Mouse (Mus musculus): Measurements from ENCODE around the gene Man1c1. TPM values are rescaled to one million over a fixed set of nuclear protein-coding genes. Genes with fewer than 3 reads are reported as not detected.

The Man1c1 gene
- total RNA-seq, 2 experiments from 2014 or later: 14.2 to 16.3 TPM

DNA sequence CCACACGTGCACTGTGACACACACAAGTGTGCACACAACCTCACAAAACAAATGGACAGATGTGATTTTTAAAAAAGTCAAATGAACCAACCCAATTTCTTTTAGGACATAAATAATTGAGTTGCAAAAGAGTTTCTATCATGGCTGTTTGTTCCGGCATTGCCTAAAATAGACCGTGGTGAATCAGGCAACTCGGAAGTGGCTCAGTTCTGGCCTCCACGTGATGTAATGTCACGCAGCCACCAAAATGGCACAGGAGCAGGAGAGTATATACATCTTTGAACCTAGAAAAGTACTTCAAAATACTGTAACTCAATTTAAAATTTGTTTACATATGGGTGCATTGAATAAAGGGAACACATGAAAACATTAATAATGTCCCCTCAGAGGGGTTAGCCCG is 118.0 kb downstream of the Man1c1 start:
- DNase-seq (ENCODE audit: low spot score in 2 of 2): no peak

DNA sequence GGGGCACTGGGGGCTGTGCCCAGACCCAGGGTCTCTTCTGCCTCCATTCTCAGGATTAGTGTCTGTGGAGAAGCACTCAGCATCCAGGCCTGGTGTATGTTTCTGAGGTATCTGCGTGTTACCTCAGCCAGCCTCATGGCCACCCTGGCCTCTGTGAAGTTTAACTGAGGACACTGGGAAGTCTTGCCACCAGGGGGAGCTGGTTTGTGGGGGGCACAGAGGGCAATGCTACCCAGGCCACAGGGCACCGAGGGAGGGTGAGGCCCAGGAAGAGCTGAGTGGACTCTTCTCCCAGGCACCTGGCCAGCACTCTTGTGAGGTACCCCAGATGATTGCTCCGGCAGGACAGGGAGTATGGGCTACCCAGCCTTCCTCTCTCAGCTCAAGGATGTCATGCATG is 120.6 kb downstream of the Man1c1 start:
- DNase-seq (ENCODE audit: low spot score in 2 of 2): no peak

DNA sequence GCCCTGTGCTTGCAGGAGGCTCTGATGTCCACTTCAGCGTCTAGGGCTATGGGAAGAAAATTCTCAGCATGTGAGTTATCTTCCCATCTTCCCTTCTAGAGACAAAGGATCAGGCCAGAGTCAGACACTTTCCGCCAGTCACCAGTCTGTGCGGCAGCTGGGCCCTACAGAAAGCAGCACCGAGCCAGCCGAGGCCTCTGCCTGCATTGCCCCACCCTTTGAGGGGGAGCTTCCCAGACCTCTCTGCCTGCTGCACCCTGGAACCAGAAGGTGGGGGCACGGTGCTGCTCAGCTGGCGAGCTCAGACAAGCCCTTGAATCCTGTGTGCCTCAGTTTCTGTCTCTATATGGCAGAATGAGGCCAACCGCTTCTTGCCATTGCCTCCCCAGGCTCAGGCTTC is 122.7 kb downstream of the Man1c1 start:
- no peak for DNase-seq (ENCODE audit: low spot score in 2 of 2)

DNA sequence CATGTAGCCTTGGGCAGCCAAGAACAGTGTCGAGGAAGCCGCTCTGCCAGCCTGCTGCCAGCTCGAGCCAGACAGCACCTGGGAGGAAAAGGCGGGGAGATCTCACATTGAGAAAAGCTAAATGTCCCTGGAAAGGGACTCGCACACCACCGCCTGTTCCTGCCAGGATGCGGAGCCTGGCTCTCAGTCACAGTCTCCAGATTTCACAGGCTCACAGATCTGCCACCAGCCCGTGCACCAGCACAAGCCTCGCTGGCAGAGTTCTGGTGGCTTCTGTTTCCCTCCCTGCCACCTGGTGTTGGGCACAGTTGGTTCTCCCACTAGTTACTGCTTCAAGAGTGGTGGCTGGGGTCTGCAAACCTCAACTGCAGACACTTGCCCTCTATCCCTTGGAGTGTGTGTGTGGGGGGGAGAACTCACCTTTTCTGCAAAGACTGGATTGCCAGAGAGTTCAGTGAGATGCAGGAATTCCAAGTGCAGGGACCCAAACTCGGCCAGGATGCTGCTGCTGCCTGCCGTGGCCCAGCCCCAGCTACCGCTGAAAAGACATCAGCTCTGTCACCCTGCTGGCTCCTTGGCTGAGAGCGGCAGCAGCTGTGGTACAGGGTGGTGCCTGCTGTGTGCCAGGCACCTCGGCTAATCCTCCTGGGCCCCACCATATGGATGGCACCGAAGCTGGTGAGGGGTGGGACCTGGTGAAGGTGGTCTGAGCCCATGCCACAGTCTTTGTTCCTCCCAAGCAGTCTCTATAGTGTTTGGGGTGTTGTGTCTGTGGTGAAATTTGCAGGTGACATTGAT is 123.5 kb downstream of the Man1c1 start:
- DNase-seq (ENCODE audit: low spot score in 2 of 2): peak; percentile 80 to 81

GRCm38 (mm10) chr4:134579620-134580019 is 124.5 kb downstream of the Man1c1 start:
- DNase-seq (ENCODE audit: low spot score in 2 of 2): no peak

GRCm38 (mm10) chr4:134579212-134579611 is 124.9 kb downstream of the Man1c1 start:
- no peak for DNase-seq (ENCODE audit: low spot score in 2 of 2)

GRCm38 (mm10) chr4:134578407-134578806 is 125.7 kb downstream of the Man1c1 start:
- DNase-seq (ENCODE audit: low spot score in 2 of 2): no peak

DNA sequence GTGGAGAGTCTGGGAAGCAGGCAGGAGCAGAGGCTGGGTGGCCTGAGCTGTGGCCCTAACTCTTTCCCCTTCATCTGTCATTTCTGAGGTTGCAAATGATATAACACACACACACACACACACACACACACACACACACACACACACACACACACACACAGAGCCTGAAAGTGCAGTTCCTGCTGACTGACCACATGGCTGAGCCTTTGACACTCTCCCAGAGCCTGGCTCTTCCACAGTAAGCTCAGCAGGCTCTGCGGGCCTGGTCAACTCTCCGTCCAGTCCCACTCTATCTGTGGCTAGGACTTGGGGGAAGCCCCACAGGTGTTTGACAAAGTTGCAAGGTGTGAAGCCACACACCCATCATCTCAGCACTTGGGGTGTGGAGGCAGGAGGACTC is 126.8 kb downstream of the Man1c1 start:
- DNase-seq (ENCODE audit: low spot score in 2 of 2): no peak

GRCm38 (mm10) chr4:134575486-134575885 is 128.6 kb downstream of the Man1c1 start:
- DNase-seq (ENCODE audit: low spot score in 2 of 2): no peak

DNA sequence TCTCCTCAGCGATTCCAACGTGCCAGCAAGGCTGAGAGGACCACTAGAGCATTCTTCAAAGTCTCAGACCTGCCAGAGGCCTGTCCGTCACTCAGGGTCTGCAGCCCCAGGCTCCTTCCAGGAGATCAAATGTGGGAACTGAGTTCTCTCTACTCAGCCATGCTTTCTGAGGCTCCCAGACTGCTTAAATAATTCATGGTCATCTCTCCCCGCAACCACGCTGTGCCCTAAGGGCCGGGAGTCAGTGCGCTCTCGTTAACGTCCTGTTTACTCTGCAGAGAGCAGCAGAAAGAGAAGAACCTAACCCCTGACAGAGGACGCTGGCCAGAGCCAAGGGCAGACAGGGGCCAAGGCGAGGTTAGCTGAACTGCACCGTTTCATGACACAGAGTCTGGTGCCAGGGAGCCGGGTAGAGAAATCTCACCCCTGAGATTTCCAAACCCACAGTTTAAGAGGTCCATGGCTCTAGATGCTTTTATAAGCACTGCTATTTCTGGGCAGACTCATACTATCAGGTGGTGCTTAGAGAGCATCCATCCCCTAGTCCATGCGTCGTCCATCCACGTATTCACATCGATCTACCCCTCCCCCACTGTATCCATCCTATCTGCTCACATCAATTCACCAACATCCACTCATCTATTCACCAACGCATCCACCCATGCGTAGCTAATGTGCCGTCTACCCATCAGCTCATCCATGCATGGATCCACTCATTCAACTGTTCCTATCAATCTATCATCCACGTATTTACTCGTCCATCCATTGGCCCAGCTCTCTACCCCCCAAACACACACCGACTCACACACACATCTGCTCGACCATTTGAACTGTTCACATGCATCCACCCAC is 131.4 kb downstream of the Man1c1 start:
- no peak for DNase-seq (ENCODE audit: low spot score in 2 of 2)

- no peak for DNase-seq (ENCODE audit: low spot score in 2 of 2)
Measured at GRCm38 (mm10) chr4:134570704-134571451, 133.2 kb downstream of the Man1c1 start.

GRCm38 (mm10) chr4:134569831-134570230 is 134.3 kb downstream of the Man1c1 start:
- DNase-seq (ENCODE audit: low spot score in 2 of 2): no peak

GRCm38 (mm10) chr4:134569205-134569604 is 134.9 kb downstream of the Man1c1 start:
- DNase-seq (ENCODE audit: low spot score in 2 of 2): no peak

DNA sequence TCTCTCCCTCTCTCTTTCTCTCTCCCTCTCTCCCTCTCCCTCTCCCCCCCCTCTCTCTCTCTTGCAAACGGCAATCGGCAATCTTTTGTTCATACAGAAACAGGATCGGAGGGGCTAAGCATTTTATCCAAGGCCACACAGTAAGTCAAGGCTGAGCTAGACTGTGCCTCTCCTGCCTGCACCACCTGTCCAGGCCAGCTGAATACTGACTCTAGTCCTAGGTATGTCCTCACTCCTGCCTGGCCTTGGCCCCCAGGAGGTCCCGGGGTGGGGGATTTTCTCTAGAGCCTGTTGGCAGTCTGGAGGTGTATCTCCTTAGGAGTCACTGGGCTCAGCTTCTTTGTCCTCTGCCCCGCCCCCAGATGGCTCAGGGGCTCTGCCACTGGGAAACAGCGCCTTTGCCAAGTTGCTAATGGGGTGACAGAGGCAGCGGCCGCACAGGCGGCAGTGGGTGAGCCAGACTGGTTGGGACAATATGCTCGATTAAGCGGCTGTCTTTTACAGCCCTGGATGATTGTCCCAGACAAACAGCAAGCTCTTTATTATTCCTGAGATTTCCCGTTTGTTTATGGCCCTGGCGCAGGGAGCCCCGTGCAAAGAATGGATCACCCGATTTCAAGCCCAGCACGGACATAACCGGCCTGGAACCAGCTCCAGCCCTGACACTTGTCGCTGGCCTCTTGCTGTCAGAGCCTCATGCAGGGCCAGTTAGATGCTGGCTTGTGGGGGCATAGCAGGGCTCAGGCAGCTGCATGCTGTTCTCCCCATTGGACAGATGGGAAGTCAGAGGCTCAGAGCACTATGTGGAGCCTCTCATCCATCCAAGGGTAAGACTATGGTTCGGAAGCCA is 136.5 kb downstream of the Man1c1 start:
- peak; percentile 48 to 64 for DNase-seq (ENCODE audit: low spot score in 2 of 2)

DNA sequence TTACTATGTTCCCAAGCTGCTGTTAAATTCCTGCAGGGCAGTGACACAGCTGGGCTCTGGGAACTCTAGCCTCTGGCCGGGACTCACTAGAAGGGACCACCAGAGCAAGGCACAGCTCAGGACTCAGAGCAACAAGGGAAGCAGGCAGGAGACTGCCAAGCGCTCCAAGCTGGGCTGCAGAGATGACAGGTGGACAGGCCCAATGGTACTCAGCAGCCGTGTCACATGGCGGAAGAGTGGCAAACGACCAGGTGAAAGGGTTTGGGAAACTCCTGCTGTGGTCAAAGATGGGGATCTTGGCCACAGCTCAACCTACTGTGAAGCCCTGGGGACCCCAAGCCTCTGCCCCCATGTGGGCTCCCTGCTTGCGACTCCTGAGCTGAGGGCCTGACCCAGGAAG is 140.0 kb downstream of the Man1c1 start:
- no peak for DNase-seq (ENCODE audit: low spot score in 2 of 2)

GRCm38 (mm10) chr4:134563624-134564023 is 140.5 kb downstream of the Man1c1 start:
- no peak for DNase-seq (ENCODE audit: low spot score in 2 of 2)

DNA sequence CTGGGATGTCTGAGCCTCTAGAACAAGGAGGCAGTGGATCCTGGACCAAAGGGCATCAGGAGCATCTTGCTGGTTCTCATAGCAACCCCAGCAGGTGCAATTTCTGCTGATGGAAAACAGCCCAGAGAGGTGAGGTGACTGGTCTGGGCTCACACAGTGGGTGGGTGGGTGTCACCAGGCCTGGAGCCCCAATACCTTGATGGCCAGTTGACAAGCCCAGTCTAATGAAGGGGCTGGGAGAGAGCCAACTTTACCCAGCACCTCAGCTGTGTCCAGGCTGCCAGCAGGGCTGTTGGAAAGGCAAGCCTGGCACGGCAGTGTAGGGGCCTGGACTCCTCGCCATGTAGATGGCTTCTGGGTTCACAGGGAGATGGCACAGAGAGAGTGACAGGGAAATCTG is 142.1 kb downstream of the Man1c1 start:
- no peak for DNase-seq (ENCODE audit: low spot score in 2 of 2)

DNA sequence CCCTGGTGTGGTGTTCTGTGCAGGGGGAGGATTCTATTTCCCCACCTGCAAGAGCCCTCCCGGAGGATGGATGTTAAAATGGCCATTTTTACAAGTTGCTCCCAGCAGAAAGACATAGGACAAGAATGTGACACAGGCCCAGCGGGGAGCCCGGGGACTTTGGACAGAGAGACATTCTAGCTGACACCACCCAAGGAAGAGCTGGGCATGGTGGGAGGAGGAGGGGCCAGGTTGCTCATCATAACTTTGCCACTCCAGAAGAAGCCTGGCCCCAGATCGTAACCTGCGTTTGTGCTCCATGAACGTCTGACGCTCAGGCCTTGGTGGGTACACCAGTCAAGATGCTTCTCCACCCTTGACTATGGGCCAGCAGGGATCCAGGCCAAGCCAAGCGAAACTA is 143.4 kb downstream of the Man1c1 start:
- DNase-seq (ENCODE audit: low spot score in 2 of 2): no peak

- DNase-seq (ENCODE audit: low spot score in 2 of 2): no peak
Measured at GRCm38 (mm10) chr4:134559154-134559553, 144.9 kb downstream of the Man1c1 start.

DNA sequence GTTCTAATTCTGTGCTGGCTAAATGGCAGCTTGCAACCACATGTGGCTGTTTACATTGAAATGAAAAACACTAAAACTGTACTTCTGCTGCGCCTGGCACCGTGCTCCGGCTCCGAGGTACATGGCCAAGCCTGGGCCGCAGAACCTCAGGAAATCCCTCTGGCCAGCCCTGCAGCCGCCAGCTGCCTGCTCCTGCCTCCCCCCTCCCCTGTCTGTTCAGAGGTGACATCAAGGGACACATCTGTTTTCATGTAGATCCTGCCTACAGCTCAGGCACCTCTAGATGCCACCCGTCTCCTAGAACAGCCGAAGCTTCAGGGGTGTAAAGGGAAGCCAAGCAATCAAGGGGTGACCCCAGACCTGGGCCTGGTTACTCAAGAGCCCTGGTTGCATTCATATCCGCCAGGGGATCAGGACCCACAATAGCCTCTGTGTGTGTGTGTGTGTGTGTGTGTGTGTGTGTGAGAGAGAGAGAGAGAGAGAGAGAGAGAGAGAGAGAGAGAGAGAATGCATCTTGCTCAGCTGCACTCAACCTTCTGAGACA is 145.4 kb downstream of the Man1c1 start:
- no peak for DNase-seq (ENCODE audit: low spot score in 2 of 2)

All from layer of hippocampus, postnatal 10 days (tissue).